Mouse (Mus musculus) erythroblast, embryonic 14.5 days (primary cell): Measurements from ENCODE around the gene Wdr83os.

Experiments
- GATA1 ChIP-seq: IDR thresholded peaks from 2 replicates; pipeline ENCODE4 v1.6.1; 2012; ENCODE audit warnings: low read length, inconsistent platforms, mixed read lengths
- TAL1 ChIP-seq: IDR thresholded peaks from 3 replicates; pipeline ENCODE4 v1.6.1; 2012; ENCODE audit warnings: low read length, inconsistent platforms, mixed read lengths

- TF ChIP-seq GATA1 (no peak), TAL1 (no peak)
Measured at GRCm38 (mm10) chr8:85091526-85092090, 11.1 kb downstream of the Wdr83os start.
